Mouse (Mus musculus): ENCODE data around the gene Lrch2. TPM values are rescaled to one million over a fixed set of nuclear protein-coding genes. Genes with fewer than 3 reads are reported as not detected.
"Not testable (repeated sequence)": the region's sequence is repeated elsewhere in the genome, so short reads cannot be mapped to it uniquely, and the experiment has no call there.

Lrch2 gene
- under 1 TPM; 0.27 to 0.74 (median 0.56) TPM for total RNA-seq (2022)

- peak in 1 of 2 experiments; percentile 2 for DNase-seq (ENCODE audit: low spot score in 2 of 2)
Observed at GRCm38 (mm10) chrX:147553421-147554201, at the start of gene Lrch2. TSS of gene Lrch2 (minus strand) at chrX:147554081.

GRCm38 (mm10) chrX:147540934-147541870 is 12.7 kb downstream of the Lrch2 start:
- no peak for DNase-seq (ENCODE audit: low spot score in 2 of 2)

GRCm38 (mm10) chrX:147538377-147538776 is 15.5 kb downstream of the Lrch2 start:
- DNase-seq (ENCODE audit: low spot score in 2 of 2), result no peak

- DNase-seq (ENCODE audit: low spot score in 2 of 2), result not testable (repeated sequence)
Observed at GRCm38 (mm10) chrX:147537117-147537516, 16.8 kb downstream of the Lrch2 start.

- DNase-seq (ENCODE audit: low spot score in 2 of 2), result no peak
Observed at GRCm38 (mm10) chrX:147535616-147536015, 18.3 kb downstream of the Lrch2 start.

- DNase-seq (ENCODE audit: low spot score in 2 of 2), result no peak
Observed at GRCm38 (mm10) chrX:147531675-147532074, 22.2 kb downstream of the Lrch2 start.

GRCm38 (mm10) chrX:147527646-147528172 is 26.2 kb downstream of the Lrch2 start:
- no peak for DNase-seq (ENCODE audit: low spot score in 2 of 2)

- DNase-seq (ENCODE audit: low spot score in 2 of 2), result no peak
Observed at GRCm38 (mm10) chrX:147489551-147489950, 64.3 kb downstream of the Lrch2 start.

- DNase-seq (ENCODE audit: low spot score in 2 of 2), result not testable (repeated sequence)
Observed at GRCm38 (mm10) chrX:147453610-147454009, 100.3 kb downstream of the Lrch2 start, which contains the start of gene Vmn1r239-ps. TSS of gene Vmn1r239-ps (minus strand) at chrX:147453710.

GRCm38 (mm10) chrX:147443386-147443785 is 110.5 kb downstream of the Lrch2 start:
- no peak for DNase-seq (ENCODE audit: low spot score in 2 of 2)

GRCm38 (mm10) chrX:147435400-147435799 is 118.5 kb downstream of the Lrch2 start:
- no peak for DNase-seq (ENCODE audit: low spot score in 2 of 2)

- peak in 1 of 2 experiments; percentile 1 for DNase-seq (ENCODE audit: low spot score in 2 of 2)
Observed at GRCm38 (mm10) chrX:147429753-147430152, 124.1 kb downstream of the Lrch2 start.

- no peak for DNase-seq (ENCODE audit: low spot score in 2 of 2)
Observed at GRCm38 (mm10) chrX:147429129-147429528, 124.8 kb downstream of the Lrch2 start, which contains the start of gene Il13ra2. TSS of gene Il13ra2 (minus strand) at chrX:147429192.

Other genes starting within 250 kb of the Lrch2 start
- gene Il13ra2, start 124.9 kb downstream of the Lrch2 start, total RNA-seq (2022), result not detected
- not detected for gene Vmn1r239-ps, start 100.4 kb downstream of the Lrch2 start, total RNA-seq (2022)
- not detected for gene Gm15128, start 211.9 kb upstream of the Lrch2 start, total RNA-seq (2022)